ENCODE assay signal across 6 mouse cellular contexts in genomic region chr1:129651448-129651847, GRCm38 (mm10).
DNase-seq lines count a peak whose midpoint lies in the region; TF ChIP-seq lines count a peak whose summit lies in the region.
"Not testable (repeated sequence)": the region's sequence is repeated elsewhere in the genome, so short reads cannot be mapped to it uniquely, and the experiment has no call there.

No protein-coding gene starts in this region.

- H3K79me2 ChIP-seq in C2C12 (ENCODE audit: control insufficient read depth, insufficient read depth); CH12.LX (replicated peaks; ENCODE audit: control insufficient read depth, extremely low read depth, insufficient read depth, poor library complexity, severe bottlenecking): not testable (repeated sequence)

- not testable (repeated sequence) for H3K79me3 ChIP-seq in C2C12 (ENCODE audit: low read depth)

- not testable (repeated sequence) for H3K36me3 ChIP-seq in C2C12 (ENCODE audit: control insufficient read depth, insufficient read depth); CH12.LX (replicated peaks in 1 of 2; ENCODE audit: control insufficient read depth in 1 of 2, insufficient read depth in 1 of 2, low read length in 1 of 2)

- DNase-seq in CH12.LX (ENCODE audit: extremely low read depth), result peak; percentile 12
- peak; percentile 46 to 76 for DNase-seq in adrenal gland, adult (ENCODE audit: inconsistent age in 2 of 2, low spot score in 1 of 2)
- DNase-seq in adrenal gland, postnatal 10 days, result peak; percentile 11
- DNase-seq in adrenal gland, postnatal 36 days, result peak; percentile 11 to 20
- DNase-seq in natural killer cell, adult 2 months (ENCODE audit: low spot score in 2 of 2), result peak; percentile 1 to 4

- H3K9ac ChIP-seq in CH12.LX (ENCODE audit: insufficient read depth, low read depth), result not testable (repeated sequence)

- TF ChIP-seq EP300 in CH12.LX (IDR thresholded peaks at IDR 0.05; ENCODE audit: low read length), result peak; percentile 41; the same call in 1 of the 2 replicates

- in situ Hi-C loops in CH12.LX (cut with MboI; ENCODE audit: low pct_ligation_motif_present, low pct_unique_long_range_greater_than_20kb, low sequenced_read_pairs), result not testable (repeated sequence)

- not testable (repeated sequence) for H3ac ChIP-seq in C2C12 (ENCODE audit: control insufficient read depth, insufficient read length, low read depth)

- dilution Hi-C loops in CH12.LX (cut with MboI; ENCODE audit: extremely low pct_ligation_motif_present, extremely low pct_unique_long_range_greater_than_20kb, low sequenced_read_pairs), result not testable (repeated sequence)

- not testable (repeated sequence) for TF ChIP-seq RAD21 in CH12.LX (IDR thresholded peaks at IDR 0.05; ENCODE audit: low read depth, low read length)

- not testable (repeated sequence) for H3K27ac ChIP-seq in CH12.LX (ENCODE audit: insufficient read depth, low read depth)

- H3K9me3 ChIP-seq in CH12.LX (replicated peaks; ENCODE audit: low read length), result not testable (repeated sequence)

- H3K4me3 ChIP-seq in C2C12 (ENCODE audit: insufficient read depth, poor library complexity, severe bottlenecking); CH12.LX (replicated peaks in 1 of 3; ENCODE audit: low read depth in 2 of 3, low read length in 2 of 3, poor library complexity in 1 of 3): not testable (repeated sequence)

- TF ChIP-seq CTCF in C2C12 (IDR thresholded peaks at IDR 0.05; ENCODE audit: control insufficient read depth, insufficient read depth, insufficient read length); CH12.LX (conservative IDR thresholded peaks at IDR 0.05 in 1 of 2, IDR thresholded peaks at IDR 0.05 in 1 of 2; ENCODE audit: low read depth in 2 of 2, low read length in 2 of 2): not testable (repeated sequence)

- H3K27me3 ChIP-seq in C2C12 (ENCODE audit: control insufficient read depth, insufficient read depth, insufficient read length); CH12.LX (replicated peaks): not testable (repeated sequence)

- not testable (repeated sequence) for H3K4me1 ChIP-seq in CH12.LX (ENCODE audit: control insufficient read depth in 1 of 2, insufficient read depth in 2 of 2)

- not testable (repeated sequence) for TF ChIP-seq POLR2A in CH12.LX (IDR thresholded peaks at IDR 0.05; ENCODE audit: low read depth, low read length)

- not testable (repeated sequence) for H3K4me2 ChIP-seq in CH12.LX (ENCODE audit: insufficient read depth, low read depth, poor library complexity, severe bottlenecking)

TF ChIP-seq in C2C12, 6 proteins besides CTCF, POLR2A, EP300 and RAD21:
- TF ChIP-seq FOSL1 (IDR thresholded peaks at IDR 0.05; ENCODE audit: insufficient read depth, low read length, poor library complexity, severe bottlenecking) (peak; percentile 23), CEBPB (IDR thresholded peaks at IDR 0.05; ENCODE audit: low read depth) (peak; percentile 38), MYOD1 (IDR thresholded peaks at IDR 0.05; ENCODE audit: control insufficient read depth, insufficient read length, low read depth) (peak; percentile 66)

TF ChIP-seq in CH12.LX, 34 proteins besides CTCF, POLR2A, EP300 and RAD21:
- 0 out of 2 replicates have a peak, but pooled peaks have one; percentile 28 for TF ChIP-seq ETS1 (conservative IDR thresholded peaks at IDR 0.05; ENCODE audit: low read depth, low read length)

Comparison
In these comparisons a context has a peak if more than half of its experiments do, and no peak if none do; other contexts are left out.
1. DNase-seq: peak in every context shown above with its lines; median percentile 61 in adrenal gland, adult; 16 in adrenal gland, postnatal 36 days; 12 in CH12.LX; 11 in adrenal gland, postnatal 10 days; 2 in natural killer cell, adult 2 months.